Mouse (Mus musculus): ENCODE data around the gene Lancl1. TPM values are rescaled to one million over a fixed set of nuclear protein-coding genes. Genes with fewer than 3 reads are reported as not detected.

The Lancl1 gene
- total RNA-seq, 1 experiment from 2014 or later, result 17.7 TPM

- no peak for ATAC-seq (ENCODE audit: extremely low read depth, insufficient number of reproducible peaks, low FRiP score, poor library complexity, severe bottlenecking)
Observed at GRCm38 (mm10) chr1:66960536-66961243, 78.0 kb downstream of the Lancl1 start.

- no peak for ATAC-seq (ENCODE audit: extremely low read depth, insufficient number of reproducible peaks, low FRiP score, poor library complexity, severe bottlenecking)
Observed at GRCm38 (mm10) chr1:66957361-66957760, 81.3 kb downstream of the Lancl1 start.

GRCm38 (mm10) chr1:66951086-66951485 is 87.6 kb downstream of the Lancl1 start:
- no peak for ATAC-seq (ENCODE audit: extremely low read depth, insufficient number of reproducible peaks, low FRiP score, poor library complexity, severe bottlenecking)

Other genes starting within 250 kb of the Lancl1 start
- gene Kansl1l, start 221.3 kb downstream of the Lancl1 start, total RNA-seq (2017), result 44.1 and 50.0 TPM in 2 replicates
- 28.1 and 29.6 TPM in 2 replicates for gene Acadl, start 175.6 kb downstream of the Lancl1 start, total RNA-seq (2017)
- not detected in 2 replicates for gene Myl1, start 93.5 kb downstream of the Lancl1 start, total RNA-seq (2017)
- not detected in 2 replicates for gene Cps1, start 84.2 kb upstream of the Lancl1 start, total RNA-seq (2017)